Mouse (Mus musculus) left cerebral cortex, adult 2 months (tissue): ENCODE data around the gene Rps6ka5. TPM values are rescaled to one million over a fixed set of nuclear protein-coding genes. Genes with fewer than 3 reads are reported as not detected.

ENCODE experiments used
- DNase-seq, 2 experiments: peaks; one replicate each; pipeline ENCODE4 v3.0.0; 2021 to 2022; ENCODE audit warnings: low spot score in 2 of 2, mixed read lengths in 1 of 2; ENCODE audit errors: extremely low spot score in 1 of 2
- H3K27ac ChIP-seq: fragments of 200-600 bp; 2 replicates; pipeline ENCODE4 v1.8.1; 2022
- H3K4me3 ChIP-seq: fragments of 200-600 bp; 2 replicates; pipeline ENCODE4 v1.8.1; 2022
- CTCF ChIP-seq: fragments of 200-600 bp; IDR thresholded peaks from 2 replicates; pipeline ENCODE4 v1.8.1; 2022; ENCODE audit warnings: antibody characterized with exemption, mild to moderate bottlenecking, moderate library complexity
- intact Hi-C: fragments of 180-260 bp; cut with DNase I; formaldehyde crosslinking; loops from one replicate; pipeline ENCODE4 v1.15.1; 2025
- total RNA-seq, 2 experiments: library from RNA; stranded (reverse); gene quantifications; 2 replicates each; pipeline ENCODE4 v1.2.3; 2021

Gene Rps6ka5
- total RNA-seq, 2 experiments from 2014 or later, result 21.4 to 23.1 TPM

GRCm38 (mm10) chr12:100690444-100690843 lies 36.3 kb downstream of the Rps6ka5 start:
- Histone ChIP-seq H3K27ac (no peak overlapping the region), H3K4me3 (no peak overlapping the region)
- intact Hi-C loops, result no loop called here
- TF ChIP-seq CTCF, result no peak
- DNase-seq, result no peak

DNA sequence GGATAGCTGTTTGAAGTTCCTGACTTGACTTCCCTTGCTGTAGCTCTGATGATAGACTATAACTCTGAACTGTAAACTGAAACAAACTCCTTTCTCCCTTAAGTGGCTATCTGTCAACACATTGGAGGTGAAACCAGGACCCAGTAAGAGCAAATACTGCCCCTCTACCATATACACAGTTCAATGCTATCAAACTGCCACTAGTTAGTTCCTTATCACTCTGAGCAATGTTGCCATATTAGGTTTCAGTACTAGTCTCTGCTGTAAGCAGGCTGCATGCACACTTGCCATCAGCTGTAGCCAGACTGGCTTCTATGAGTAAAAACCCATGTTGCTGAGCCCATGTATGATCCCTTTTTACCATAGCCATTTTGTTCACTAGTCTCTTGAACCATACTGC lies 38.6 kb downstream of the Rps6ka5 start:
- no peak overlapping the region for H3K27ac ChIP-seq
- no peak for TF ChIP-seq CTCF
- H3K4me3 ChIP-seq, result no peak overlapping the region
- DNase-seq, result no peak
- intact Hi-C loops, result no loop called here

DNA sequence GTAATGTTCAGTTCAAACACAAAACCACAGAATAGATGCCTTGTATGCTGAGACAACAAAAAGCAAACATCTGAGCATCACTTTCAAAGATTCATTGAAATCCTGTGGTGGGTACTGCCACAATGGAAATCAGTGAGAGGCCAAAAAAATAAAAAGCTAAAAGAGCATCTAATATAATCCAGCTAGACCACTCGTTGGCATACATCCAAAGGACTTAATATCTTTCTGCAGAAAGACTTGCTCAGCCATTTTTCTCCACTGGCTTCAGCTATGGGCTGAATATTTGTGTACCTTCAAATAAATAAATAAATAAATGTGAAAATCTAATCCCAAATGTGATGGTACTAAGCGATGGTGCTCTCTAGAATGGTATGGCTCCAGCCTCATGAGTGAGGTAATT lies 39.8 kb downstream of the Rps6ka5 start:
- Histone ChIP-seq H3K27ac (no peak overlapping the region), H3K4me3 (no peak overlapping the region)
- no peak for TF ChIP-seq CTCF
- intact Hi-C loops, result no loop called here
- no peak for DNase-seq

GRCm38 (mm10) chr12:100681752-100682151 lies 45.0 kb downstream of the Rps6ka5 start:
- DNase-seq, result no peak
- TF ChIP-seq CTCF, result no peak
- intact Hi-C loops, result no loop called here
- no peak overlapping the region for H3K27ac ChIP-seq
- H3K4me3 ChIP-seq, result no peak overlapping the region

GRCm38 (mm10) chr12:100681241-100681640 lies 45.5 kb downstream of the Rps6ka5 start:
- DNase-seq, result no peak
- no peak overlapping the region for H3K4me3 ChIP-seq
- H3K27ac ChIP-seq, result no peak overlapping the region
- no peak for TF ChIP-seq CTCF
- intact Hi-C loops, result no loop called here

DNA sequence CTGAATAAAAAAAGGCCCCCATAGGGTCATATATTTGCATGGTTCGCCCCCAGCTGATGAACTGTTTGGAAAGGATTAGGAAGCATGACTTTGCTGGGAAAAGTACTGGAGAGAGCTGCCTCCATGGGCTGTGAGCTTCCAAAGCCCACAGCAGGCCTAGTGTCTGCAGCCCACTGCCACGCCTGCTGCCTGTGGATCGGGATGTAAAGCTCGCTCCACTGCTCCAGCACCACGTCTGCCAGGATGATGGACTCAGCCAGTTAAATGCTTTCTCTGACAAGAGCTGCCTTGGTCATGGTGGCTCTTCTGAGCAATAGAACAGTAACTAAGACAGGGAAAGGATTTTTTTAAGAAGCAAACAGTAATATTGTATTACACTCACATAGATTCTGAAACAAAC lies 46.1 kb downstream of the Rps6ka5 start:
- no peak overlapping the region for H3K27ac ChIP-seq
- TF ChIP-seq CTCF, result no peak
- no peak overlapping the region for H3K4me3 ChIP-seq
- intact Hi-C loops, result no loop called here
- no peak for DNase-seq

- intact Hi-C loops, result no loop called here
- H3K4me3 ChIP-seq, result no peak overlapping the region
- DNase-seq, result no peak
- no peak for TF ChIP-seq CTCF
- H3K27ac ChIP-seq, result no peak overlapping the region
Measured at GRCm38 (mm10) chr12:100670647-100671199, 56.1 kb downstream of the Rps6ka5 start.

GRCm38 (mm10) chr12:100665294-100665693 lies 61.5 kb downstream of the Rps6ka5 start:
- no peak for TF ChIP-seq CTCF
- Histone ChIP-seq H3K27ac (no peak overlapping the region), H3K4me3 (no peak overlapping the region)
- DNase-seq, result no peak
- intact Hi-C loops, result no loop called here

- H3K4me3 ChIP-seq, result no peak overlapping the region
- DNase-seq, result no peak
- TF ChIP-seq CTCF, result no peak
- no peak overlapping the region for H3K27ac ChIP-seq
- intact Hi-C loops, result no loop called here
Measured at GRCm38 (mm10) chr12:100660076-100660475, 66.7 kb downstream of the Rps6ka5 start.

DNA sequence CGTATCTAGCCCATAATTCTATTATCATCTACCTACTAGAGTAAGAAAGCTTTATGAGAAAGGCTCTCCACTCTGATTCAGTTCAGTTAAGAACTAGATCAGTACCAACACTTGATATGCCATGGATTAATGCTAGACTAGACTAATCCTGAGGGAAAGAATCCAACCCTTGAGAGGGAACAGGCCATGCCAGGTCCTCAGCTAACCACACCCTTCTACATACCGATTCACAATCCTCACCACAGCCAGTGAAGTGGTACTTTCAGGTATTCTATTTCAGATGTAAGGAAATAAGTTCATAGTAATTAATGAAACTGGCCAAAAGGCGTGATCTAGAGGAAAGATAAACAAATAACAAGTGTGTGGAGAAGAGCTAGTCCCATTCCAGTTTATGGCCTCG lies 70.8 kb downstream of the Rps6ka5 start:
- Histone ChIP-seq H3K4me3 (no peak overlapping the region), H3K27ac (no peak overlapping the region)
- intact Hi-C loops, result no loop called here
- no peak for DNase-seq
- no peak for TF ChIP-seq CTCF

- TF ChIP-seq CTCF, result no peak
- DNase-seq, result no peak
- intact Hi-C loops, result no loop called here
- Histone ChIP-seq H3K4me3 (no peak overlapping the region), H3K27ac (no peak overlapping the region)
Measured at GRCm38 (mm10) chr12:100641936-100642335, 84.8 kb downstream of the Rps6ka5 start.

- no peak for TF ChIP-seq CTCF
- H3K27ac ChIP-seq, result no peak overlapping the region
- H3K4me3 ChIP-seq, result no peak overlapping the region
- intact Hi-C loops, result no loop called here
- no peak for DNase-seq
Measured at GRCm38 (mm10) chr12:100640726-100641125, 86.1 kb downstream of the Rps6ka5 start.

DNA sequence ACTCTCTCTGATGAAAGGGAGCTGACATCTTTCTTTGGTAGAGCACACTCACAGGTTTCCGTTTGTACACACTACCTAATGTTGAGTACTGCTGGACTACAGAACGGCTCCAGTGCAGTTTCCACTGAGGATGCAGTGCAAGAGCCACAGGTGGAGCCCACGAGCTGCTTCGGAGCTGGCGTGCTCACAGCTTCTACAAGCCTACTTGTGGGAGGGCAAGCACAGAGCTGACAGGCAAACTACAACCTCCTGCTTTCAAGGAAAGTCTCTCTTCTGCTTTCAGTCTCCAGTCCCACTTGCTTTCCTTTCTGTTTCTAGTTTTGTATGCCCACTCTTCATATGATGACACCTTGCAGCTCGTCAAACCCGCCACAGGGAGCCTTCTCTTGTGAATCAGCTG lies 87.1 kb downstream of the Rps6ka5 start:
- peak; percentile 57 for TF ChIP-seq CTCF
- Histone ChIP-seq H3K4me3 (no peak overlapping the region), H3K27ac (no peak overlapping the region)
- intact Hi-C loops, result loop anchor here (1.0 to 5.0 kb wide), 2 partner anchors 83 to 202 kb away; no protein-coding TSS in a partner anchor
- DNase-seq, result peak; percentile 49

GRCm38 (mm10) chr12:100637886-100638285 lies 88.9 kb downstream of the Rps6ka5 start:
- H3K4me3 ChIP-seq, result no peak overlapping the region
- no peak for TF ChIP-seq CTCF
- intact Hi-C loops, result loop anchor here (5.0 kb wide), 1 partner anchor 84 kb away; no protein-coding TSS in a partner anchor
- DNase-seq, result no peak
- H3K27ac ChIP-seq, result no peak overlapping the region
